Mouse (Mus musculus) heart, embryonic 11.5 days (tissue): ENCODE results near the gene Acot2. TPM values are rescaled to one million over a fixed set of nuclear protein-coding genes. Genes with fewer than 3 reads are reported as not detected.
"Not testable (repeated sequence)": the region's sequence is repeated elsewhere in the genome, so short reads cannot be mapped to it uniquely, and the experiment has no call there.

ENCODE experiments used
- ATAC-seq: fragments of 200-750 bp; cut with Nextera tagmentation; replicated peaks from 2 replicates; pipeline ENCODE4 v1.8.0; 2017; ENCODE audit warnings: moderate library complexity; ENCODE audit not compliant: insufficient number of reproducible peaks, low FRiP score, low TSS enrichment
- H3K27ac ChIP-seq: fragments of 300-500 bp; sonication (generic); 2 replicates; pipeline ENCODE4 v1.5.1; 2014; ENCODE audit warnings: mild to moderate bottlenecking, low read depth, low read length
- H3K27me3 ChIP-seq: fragments of 300-500 bp; sonication (generic); 2 replicates; pipeline ENCODE4 v1.6.1; 2014; ENCODE audit warnings: mild to moderate bottlenecking, low read length, mixed read lengths; ENCODE audit not compliant: control insufficient read depth, insufficient read depth
- H3K36me3 ChIP-seq: fragments of 300-500 bp; sonication (generic); 2 replicates; pipeline ENCODE4 v1.6.1; 2014; ENCODE audit warnings: mild to moderate bottlenecking, low read length, moderate library complexity, mixed read lengths; ENCODE audit not compliant: control insufficient read depth, insufficient read depth
- H3K4me1 ChIP-seq: fragments of 300-500 bp; sonication (generic); 2 replicates; pipeline ENCODE4 v1.6.1; 2014; ENCODE audit warnings: low read length; ENCODE audit not compliant: control insufficient read depth, insufficient read depth
- H3K4me2 ChIP-seq: fragments of 300-500 bp; sonication (generic); 2 replicates; pipeline ENCODE4 v1.6.1; 2014; ENCODE audit warnings: mild to moderate bottlenecking, moderate library complexity
- H3K4me3 ChIP-seq: fragments of 300-500 bp; sonication (generic); 2 replicates; pipeline ENCODE4 v1.5.1; 2014; ENCODE audit warnings: low read depth, low read length
- H3K9ac ChIP-seq: fragments of 300-500 bp; sonication (generic); 2 replicates; pipeline ENCODE4 v1.6.1; 2014; ENCODE audit warnings: mild to moderate bottlenecking, low read depth, low read length, moderate library complexity
- H3K9me3 ChIP-seq: fragments of 300-500 bp; sonication (generic); replicated peaks from 2 replicates; pipeline ENCODE4 v1.6.1; 2016; ENCODE audit warnings: low read length; ENCODE audit not compliant: control insufficient read depth
- WGBS: fragments of 180-500 bp; shearing (Covaris S2); extraction: QIAGEN DNeasy Blood & Tissue Kit; methylation state at CpG from one replicate; pipeline ENCODE4 v1.1.7; 2014; ENCODE audit not compliant: insufficient replicate concordance; 5-methylcytosine and 5-hydroxymethylcytosine counted together
- polyA plus RNA-seq: library from polyadenylated mRNA; unstranded; fragments of >200 nt; fragmentation: Nextera tagmentation; extraction: Ambion mirVana; gene quantifications from 2 replicates; pipeline ENCODE4 v1.2.1, GENCODE M21; 2014

The Acot2 gene
- polyA plus RNA-seq = 33.0 and 35.5 TPM in 2 replicates

DNA sequence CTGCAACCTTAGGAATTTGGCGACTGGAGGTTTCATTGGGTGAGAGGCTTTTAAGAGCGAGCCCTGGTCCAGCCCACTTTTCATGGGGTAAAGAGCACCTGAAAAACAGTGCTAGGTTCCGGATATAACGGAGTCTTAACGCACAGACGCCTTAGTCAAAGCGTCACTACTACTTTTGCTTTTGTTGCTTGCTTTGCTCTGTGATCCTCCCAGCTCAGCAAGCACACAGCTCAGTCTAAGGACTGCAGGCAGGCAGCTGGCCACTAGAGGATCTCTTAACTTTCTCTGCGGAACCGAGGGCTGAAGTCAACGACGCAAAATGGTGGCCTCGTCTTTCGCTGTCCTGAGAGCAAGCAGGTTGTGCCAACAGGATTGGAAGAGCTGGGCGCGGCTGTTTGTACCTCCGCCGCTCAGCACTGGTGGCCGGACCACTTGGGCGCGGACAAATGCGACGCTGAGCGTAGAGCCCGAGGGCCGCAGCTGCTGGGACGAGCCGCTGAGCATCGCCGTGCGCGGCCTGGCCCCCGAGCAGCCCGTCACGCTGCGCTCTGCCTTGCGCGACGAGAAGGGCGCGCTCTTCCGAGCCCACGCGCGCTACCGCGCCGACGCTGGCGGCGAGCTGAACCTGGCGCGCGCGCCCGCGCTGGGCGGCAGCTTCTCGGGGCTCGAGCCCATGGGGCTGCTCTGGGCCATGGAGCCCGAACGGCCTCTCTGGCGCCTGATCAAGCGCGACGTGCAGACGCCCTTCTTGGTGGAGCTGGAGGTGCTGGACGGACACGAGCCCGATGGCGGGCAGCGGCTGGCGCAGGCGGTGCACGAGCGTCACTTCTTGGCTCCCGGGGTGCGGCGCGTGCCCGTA, at the start of gene Acot2:
Gene Acot2, plus strand, starts transcription at position 279 of the 859 bp plus-strand sequence.
- Histone ChIP-seq H3K27me3 (no peaks in the 10 kb centered on the region), H3K4me1 (peaks cover 7% of the 10 kb centered on the region), H3K9me3 (no peaks in the 10 kb centered on the region), H3K27ac (peak within 1 kb of the TSS; percentile 94), H3K9ac (peak within 1 kb of the TSS; percentile 86), H3K36me3 (no peaks in the 10 kb centered on the region; the same call in 1 of the 2 replicates), H3K4me2 (peak within 1 kb of the TSS; percentile 67), H3K4me3 (peak within 1 kb of the TSS; percentile 60)
- ATAC-seq = peak; percentile 63; the same call in 1 of the 2 replicates
- under 1% methylated on average over 80 of the region's 80 CpGs for WGBS

- not testable (repeated sequence) for ATAC-seq, H3K4me3 ChIP-seq, H3K36me3 ChIP-seq, H3K27me3 ChIP-seq, H3K4me1 ChIP-seq, H3K9ac ChIP-seq, H3K9me3 ChIP-seq, H3K27ac ChIP-seq, H3K4me2 ChIP-seq
- WGBS = 51% methylated on average over 1 of the region's 1 CpGs
Observed at GRCm38 (mm10) chr12:83938592-83938991, 49.1 kb upstream of the Acot2 start.

DNA sequence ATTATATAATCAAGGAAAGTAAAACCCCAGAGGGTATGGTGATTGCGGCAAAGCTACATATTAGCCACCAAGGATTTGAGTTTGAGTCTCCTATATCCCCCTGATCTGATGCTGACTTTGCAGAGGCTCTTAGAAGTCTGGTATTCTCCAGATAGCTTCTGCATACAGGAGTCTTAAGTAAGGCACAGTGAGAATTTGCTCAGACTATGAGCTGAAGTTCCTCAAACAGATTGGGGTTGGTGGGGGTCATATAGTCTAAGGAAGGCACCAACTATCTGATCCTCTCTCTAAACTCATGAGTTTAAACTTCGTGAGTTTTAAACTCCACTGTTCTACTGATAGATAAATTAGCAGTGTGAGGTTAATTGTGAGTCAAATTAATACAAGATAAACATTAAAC, 48.3 kb upstream of the Acot2 start:
- Histone ChIP-seq H3K4me3 (no peak overlapping the region), H3K36me3 (no peaks in the 10 kb centered on the region), H3K4me2 (no peak overlapping the region), H3K9me3 (no peaks in the 10 kb centered on the region), H3K9ac (no peak overlapping the region), H3K27me3 (no peaks in the 10 kb centered on the region), H3K4me1 (no peaks in the 10 kb centered on the region), H3K27ac (no peak overlapping the region; the same call in 1 of the 2 replicates)
- WGBS = 72% methylated on average over 2 of the region's 2 CpGs
- no peak for ATAC-seq

DNA sequence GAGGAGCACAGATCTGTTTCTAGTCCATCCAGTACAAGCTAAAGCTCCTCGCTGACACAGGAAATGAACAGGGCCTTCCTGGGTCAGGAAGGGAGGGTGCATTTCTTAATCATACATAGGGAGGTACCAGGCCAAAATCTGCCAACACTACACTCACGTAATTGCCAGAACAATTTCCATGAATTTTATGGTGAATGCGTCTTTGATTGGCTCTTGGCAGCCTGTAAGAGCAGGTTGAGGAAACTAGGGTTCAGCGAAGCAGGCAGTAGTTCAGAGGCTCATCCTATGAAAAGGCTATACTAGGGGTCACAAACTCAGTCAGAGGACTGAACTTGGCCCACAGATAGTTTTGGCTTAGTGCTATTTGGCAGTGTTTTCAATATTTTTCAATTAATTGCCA, 47.6 kb upstream of the Acot2 start:
- Histone ChIP-seq H3K9me3 (no peaks in the 10 kb centered on the region), H3K9ac (no peak overlapping the region), H3K4me3 (no peak overlapping the region), H3K27ac (no peak overlapping the region), H3K4me1 (no peaks in the 10 kb centered on the region), H3K27me3 (no peaks in the 10 kb centered on the region), H3K36me3 (no peaks in the 10 kb centered on the region), H3K4me2 (no peak overlapping the region)
- ATAC-seq = no peak
- WGBS = 64% methylated on average over 4 of the region's 4 CpGs

GRCm38 (mm10) chr12:83941938-83942337, 45.7 kb upstream of the Acot2 start:
- H3K27me3 ChIP-seq = no peaks in the 10 kb centered on the region
- H3K9me3 ChIP-seq = no peaks in the 10 kb centered on the region
- no peaks in the 10 kb centered on the region for H3K4me1 ChIP-seq
- no peak for ATAC-seq
- H3K27ac ChIP-seq = no peak overlapping the region
- WGBS = 70% methylated on average over 3 of the region's 3 CpGs
- H3K9ac ChIP-seq = no peak overlapping the region
- no peak overlapping the region for H3K4me3 ChIP-seq
- no peaks in the 10 kb centered on the region for H3K36me3 ChIP-seq
- no peak overlapping the region for H3K4me2 ChIP-seq

DNA sequence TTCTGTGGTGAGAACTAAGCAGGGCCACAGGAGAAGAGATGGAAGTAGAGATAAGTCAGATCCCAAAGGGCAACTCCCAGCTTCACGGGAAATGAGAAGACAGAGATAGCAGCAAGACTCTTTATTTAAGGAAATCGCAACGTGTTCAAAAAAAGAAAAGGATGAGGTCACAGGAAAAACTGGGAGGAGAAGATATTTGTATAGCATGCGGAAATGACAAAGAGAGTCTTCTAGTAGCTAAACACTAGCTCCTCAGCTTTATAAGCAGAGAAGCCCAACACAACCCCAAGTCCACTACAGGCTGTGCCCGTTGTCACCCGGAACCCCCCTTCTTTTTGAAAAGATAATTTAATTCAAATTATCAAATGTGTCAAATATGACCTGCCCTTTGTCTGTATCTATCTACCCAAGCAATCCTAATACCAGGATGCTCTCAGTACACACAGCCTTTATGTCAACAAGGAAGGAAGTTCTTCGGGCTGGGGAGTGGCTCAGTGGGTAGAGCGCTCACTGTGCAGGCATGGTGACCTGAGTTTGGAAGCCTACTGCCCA, 40.3 kb upstream of the Acot2 start:
- Histone ChIP-seq H3K36me3 (no peaks in the 10 kb centered on the region), H3K4me3 (no peak overlapping the region), H3K4me2 (no peak overlapping the region), H3K9me3 (no peaks in the 10 kb centered on the region), H3K9ac (no peak overlapping the region), H3K27ac (no peak overlapping the region), H3K4me1 (peaks cover 14% of the 10 kb centered on the region), H3K27me3 (no peaks in the 10 kb centered on the region)
- no peak for ATAC-seq
- 56% methylated on average over 8 of the region's 8 CpGs for WGBS

DNA sequence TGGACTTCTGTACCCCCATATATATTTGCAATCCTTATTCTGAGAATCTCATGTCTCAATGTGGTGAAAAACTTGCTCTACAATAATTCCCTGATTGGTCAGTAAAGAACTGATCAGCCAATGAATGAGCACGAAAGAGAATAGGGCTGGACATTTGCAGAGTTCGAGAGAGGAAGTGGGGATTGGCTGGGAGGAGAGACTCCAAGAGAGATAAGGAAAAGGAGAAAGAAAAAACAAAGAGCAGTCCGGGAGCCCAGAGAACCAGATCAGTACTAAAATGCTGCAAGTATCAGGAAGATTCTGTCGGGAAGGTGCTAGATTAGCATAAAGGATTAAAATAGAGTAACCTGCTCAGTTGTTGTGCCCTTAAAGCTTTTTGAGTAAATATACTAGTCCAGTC, 38.6 kb upstream of the Acot2 start:
- no peak overlapping the region for H3K9ac ChIP-seq
- H3K27ac ChIP-seq = no peak overlapping the region
- WGBS = 51% methylated on average over 4 of the region's 4 CpGs
- H3K4me1 ChIP-seq = peaks cover 20% of the 10 kb centered on the region
- H3K4me2 ChIP-seq = no peak overlapping the region
- no peaks in the 10 kb centered on the region for H3K27me3 ChIP-seq
- H3K4me3 ChIP-seq = no peak overlapping the region
- peaks cover 4% of the 10 kb centered on the region for H3K36me3 ChIP-seq
- no peak for ATAC-seq
- no peaks in the 10 kb centered on the region for H3K9me3 ChIP-seq

DNA sequence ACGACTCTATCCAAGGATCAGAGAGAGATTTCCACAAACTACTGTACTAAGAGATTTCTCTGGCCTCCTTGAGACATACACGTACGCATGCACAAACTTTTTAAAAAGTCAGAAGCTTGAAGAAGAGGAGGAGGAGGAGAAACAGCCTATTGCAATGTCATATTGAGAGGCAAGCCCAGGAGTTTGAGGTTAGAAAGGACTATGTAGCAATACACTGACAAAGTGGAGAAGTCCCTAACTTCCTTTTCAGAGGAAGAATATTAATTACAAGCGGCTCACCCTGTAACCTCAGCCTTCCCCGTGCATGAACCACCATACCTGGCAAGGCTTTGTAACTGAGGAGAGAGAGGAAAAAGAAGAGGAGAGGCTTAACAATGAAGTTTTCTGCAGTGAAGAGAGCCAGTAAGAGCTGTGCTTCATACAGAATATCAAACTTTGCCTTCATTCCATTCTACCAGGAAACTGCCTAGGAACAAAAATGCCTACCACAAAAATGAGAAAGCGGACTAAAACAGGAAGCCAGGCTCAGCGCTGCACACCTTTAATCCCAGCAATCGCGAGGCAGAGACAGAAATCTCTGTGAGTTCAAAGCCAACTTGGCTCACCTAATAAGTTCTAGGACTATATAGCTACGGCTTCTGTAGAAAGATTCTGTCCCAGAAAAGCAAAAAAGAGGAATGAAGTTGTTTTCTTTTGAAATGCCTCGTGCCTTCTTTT, 37.7 kb upstream of the Acot2 start:
- no peak for ATAC-seq
- peaks cover 20% of the 10 kb centered on the region for H3K4me1 ChIP-seq
- H3K4me2 ChIP-seq = peak overlapping the region; percentile 93
- peaks cover 4% of the 10 kb centered on the region for H3K36me3 ChIP-seq
- 0 out of 2 replicates have a peak overlapping the region, but pooled peaks have one; percentile 15 for H3K27ac ChIP-seq
- WGBS = 27% methylated on average over 11 of the region's 11 CpGs
- H3K27me3 ChIP-seq = no peaks in the 10 kb centered on the region
- H3K4me3 ChIP-seq = peak overlapping the region; percentile 79
- H3K9me3 ChIP-seq = no peaks in the 10 kb centered on the region
- peak overlapping the region; percentile 83 for H3K9ac ChIP-seq
